Mouse (Mus musculus) kidney, embryonic 14.5 days (tissue): ENCODE data around the gene Hdac10. TPM values are rescaled to one million over a fixed set of nuclear protein-coding genes. Genes with fewer than 3 reads are reported as not detected.

Source experiments
- ATAC-seq: fragments of 200-750 bp; cut with Nextera tagmentation; 2 replicates; pipeline ENCODE4 v1.8.0; 2017; ENCODE audit warnings: moderate number of reproducible peaks, mild to moderate bottlenecking, moderate TSS enrichment, moderate library complexity; ENCODE audit not compliant: low FRiP score, low TSS enrichment
- H3K27ac ChIP-seq: fragments of 300-500 bp; sonication (generic); 2 replicates; pipeline ENCODE4 v1.5.1; 2014; ENCODE audit warnings: low read depth, mild to moderate bottlenecking, low read length, moderate library complexity, mixed read lengths
- H3K27me3 ChIP-seq: fragments of 300-500 bp; sonication (generic); 2 replicates; pipeline ENCODE4 v1.6.1; 2014; ENCODE audit warnings: mild to moderate bottlenecking, low read length; ENCODE audit not compliant: control insufficient read depth, insufficient read depth
- H3K36me3 ChIP-seq: fragments of 300-500 bp; sonication (generic); 2 replicates; pipeline ENCODE4 v1.6.1; 2014; ENCODE audit warnings: low read length, mixed read lengths; ENCODE audit not compliant: control insufficient read depth, insufficient read depth
- H3K4me1 ChIP-seq: fragments of 300-500 bp; sonication (generic); 2 replicates; pipeline ENCODE4 v1.6.1; 2014; ENCODE audit warnings: low read length, mixed read lengths; ENCODE audit not compliant: control insufficient read depth, insufficient read depth
- H3K4me2 ChIP-seq: fragments of 300-500 bp; sonication (generic); replicated peaks from 2 replicates; pipeline ENCODE4 v1.6.1; 2014; ENCODE audit warnings: low read depth, mild to moderate bottlenecking, low read length
- H3K4me3 ChIP-seq: fragments of 300-500 bp; sonication (generic); 2 replicates; pipeline ENCODE4 v1.5.1; 2014; ENCODE audit warnings: mild to moderate bottlenecking, low read length
- H3K9ac ChIP-seq: fragments of 300-500 bp; sonication (generic); 2 replicates; pipeline ENCODE4 v1.6.1; 2014; ENCODE audit warnings: low read depth, mild to moderate bottlenecking, low read length, moderate library complexity
- H3K9me3 ChIP-seq: fragments of 300-500 bp; sonication (generic); 2 replicates; pipeline ENCODE4 v1.6.1; 2016; ENCODE audit warnings: low read length; ENCODE audit not compliant: control insufficient read depth
- WGBS: fragments of 180-500 bp; shearing (Covaris S2); extraction: QIAGEN DNeasy Blood & Tissue Kit; methylation state at CpG from one replicate; pipeline ENCODE4 v1.1.7; 2014; 5-methylcytosine and 5-hydroxymethylcytosine counted together
- polyA plus RNA-seq: library from polyadenylated mRNA; unstranded; fragments of >200 nt; fragmentation: Nextera tagmentation; extraction: Ambion mirVana; gene quantifications from 2 replicates; pipeline ENCODE4 v1.2.1, GENCODE M21; 2014

The Hdac10 gene
- polyA plus RNA-seq, 1 experiment from 2014 or later, result 12.9 TPM

GRCm38 (mm10) chr15:89172276-89172935, 43.9 kb upstream of the Hdac10 start:
- Histone ChIP-seq H3K27ac (peak overlapping the region; percentile 30; the same call in 1 of the 2 replicates), H3K27me3 (no peaks in the 10 kb centered on the region), H3K9me3 (no peaks in the 10 kb centered on the region), H3K4me1 (peaks cover 70% of the 10 kb centered on the region), H3K4me2 (peak overlapping the region; percentile 100), H3K36me3 (peaks cover 27% of the 10 kb centered on the region), H3K9ac (peak overlapping the region; percentile 69; the same call in 1 of the 2 replicates), H3K4me3 (peak overlapping the region; percentile 53)
- ATAC-seq, result no peak
- 58% methylated on average over 17 of the region's 17 CpGs for WGBS

- Histone ChIP-seq H3K4me1 (peaks cover 62% of the 10 kb centered on the region), H3K9ac (no peak overlapping the region), H3K36me3 (peaks cover 36% of the 10 kb centered on the region), H3K4me3 (no peak overlapping the region), H3K9me3 (no peaks in the 10 kb centered on the region), H3K4me2 (no peak overlapping the region), H3K27me3 (no peaks in the 10 kb centered on the region), H3K27ac (no peak overlapping the region)
- 93% methylated on average over 5 of the region's 5 CpGs for WGBS
- ATAC-seq, result no peak
These were observed 43.1 kb upstream of the Hdac10 start for GRCm38 (mm10) chr15:89171526-89172051.

GRCm38 (mm10) chr15:89170102-89170501, 41.6 kb upstream of the Hdac10 start:
- Histone ChIP-seq H3K27me3 (no peaks in the 10 kb centered on the region), H3K4me1 (peaks cover 47% of the 10 kb centered on the region), H3K4me2 (no peak overlapping the region; the same call in 1 of the 2 replicates), H3K4me3 (no peak overlapping the region), H3K9me3 (no peaks in the 10 kb centered on the region), H3K27ac (peak overlapping the region; percentile 77), H3K36me3 (peaks cover 50% of the 10 kb centered on the region), H3K9ac (no peak overlapping the region)
- no peak for ATAC-seq
- 54% methylated on average over 3 of the region's 3 CpGs for WGBS

GRCm38 (mm10) chr15:89169431-89169830, 40.9 kb upstream of the Hdac10 start:
- H3K4me2 ChIP-seq, result peak overlapping the region; percentile 30
- peak overlapping the region; percentile 1; the same call in 1 of the 2 replicates for H3K4me3 ChIP-seq
- no peaks in the 10 kb centered on the region for H3K9me3 ChIP-seq
- WGBS, result 6% methylated on average over 10 of the region's 10 CpGs
- H3K36me3 ChIP-seq, result peaks cover 57% of the 10 kb centered on the region
- H3K4me1 ChIP-seq, result peaks cover 41% of the 10 kb centered on the region
- H3K27ac ChIP-seq, result peak overlapping the region; percentile 77
- 0 out of 2 replicates have a peak overlapping the region, but pooled peaks have one; percentile 28 for H3K9ac ChIP-seq
- H3K27me3 ChIP-seq, result no peaks in the 10 kb centered on the region
- peak; percentile 77 for ATAC-seq

DNA sequence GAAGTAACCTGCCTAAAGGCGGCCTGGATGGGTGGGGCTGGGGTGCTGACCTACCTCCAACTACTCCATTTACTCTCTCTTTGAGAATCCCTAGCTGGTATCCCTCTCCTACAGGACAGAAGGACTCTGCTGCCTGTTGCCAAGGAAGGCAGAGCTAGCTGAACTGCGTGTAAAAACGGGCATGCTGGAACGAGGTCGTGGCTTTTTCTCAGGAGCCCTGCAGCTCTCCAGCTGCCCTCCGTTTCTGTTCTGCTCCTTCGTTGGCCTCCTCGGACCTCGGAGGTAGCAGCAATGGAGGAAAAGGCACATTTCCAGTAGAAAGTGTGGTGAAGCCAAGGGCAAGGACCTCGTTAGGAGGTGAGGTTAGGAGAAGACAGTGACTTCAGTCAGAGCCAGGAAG, 40.4 kb upstream of the Hdac10 start:
- no peaks in the 10 kb centered on the region for H3K9me3 ChIP-seq
- no peak for ATAC-seq
- H3K36me3 ChIP-seq, result peaks cover 62% of the 10 kb centered on the region
- H3K4me1 ChIP-seq, result peaks cover 36% of the 10 kb centered on the region
- H3K9ac ChIP-seq, result 0 out of 2 replicates have a peak overlapping the region, but pooled peaks have one; percentile 28
- WGBS, result 60% methylated on average over 10 of the region's 10 CpGs
- H3K4me2 ChIP-seq, result peak overlapping the region; percentile 30
- H3K4me3 ChIP-seq, result no peak overlapping the region; the same call in 1 of the 2 replicates
- H3K27ac ChIP-seq, result peak overlapping the region; percentile 77; the same call in 1 of the 2 replicates
- no peaks in the 10 kb centered on the region for H3K27me3 ChIP-seq

GRCm38 (mm10) chr15:89165478-89165877, 37.0 kb upstream of the Hdac10 start:
- Histone ChIP-seq H3K4me2 (no peak overlapping the region), H3K27ac (no peak overlapping the region), H3K4me3 (no peak overlapping the region), H3K9me3 (no peaks in the 10 kb centered on the region), H3K27me3 (no peaks in the 10 kb centered on the region), H3K9ac (no peak overlapping the region), H3K36me3 (peaks cover 97% of the 10 kb centered on the region), H3K4me1 (peaks cover 18% of the 10 kb centered on the region)
- no peak for ATAC-seq
- WGBS, result 96% methylated on average over 12 of the region's 12 CpGs

GRCm38 (mm10) chr15:89161397-89161796, 32.9 kb upstream of the Hdac10 start:
- Histone ChIP-seq H3K36me3 (peaks cover 100% of the 10 kb centered on the region), H3K9me3 (no peaks in the 10 kb centered on the region), H3K27ac (no peak overlapping the region), H3K4me2 (no peak overlapping the region), H3K4me1 (no peaks in the 10 kb centered on the region), H3K27me3 (no peaks in the 10 kb centered on the region), H3K9ac (no peak overlapping the region), H3K4me3 (no peak overlapping the region)
- no peak for ATAC-seq
- WGBS, result 75% methylated on average over 9 of the region's 9 CpGs

GRCm38 (mm10) chr15:89158516-89158915, 30.0 kb upstream of the Hdac10 start:
- peaks cover 97% of the 10 kb centered on the region for H3K36me3 ChIP-seq
- H3K27me3 ChIP-seq, result no peaks in the 10 kb centered on the region
- no peak for ATAC-seq
- no peak overlapping the region for H3K4me2 ChIP-seq
- H3K4me3 ChIP-seq, result no peak overlapping the region
- no peaks in the 10 kb centered on the region for H3K4me1 ChIP-seq
- no peak overlapping the region for H3K9ac ChIP-seq
- no peak overlapping the region for H3K27ac ChIP-seq
- WGBS, result 95% methylated on average over 16 of the region's 16 CpGs
- H3K9me3 ChIP-seq, result no peaks in the 10 kb centered on the region

DNA sequence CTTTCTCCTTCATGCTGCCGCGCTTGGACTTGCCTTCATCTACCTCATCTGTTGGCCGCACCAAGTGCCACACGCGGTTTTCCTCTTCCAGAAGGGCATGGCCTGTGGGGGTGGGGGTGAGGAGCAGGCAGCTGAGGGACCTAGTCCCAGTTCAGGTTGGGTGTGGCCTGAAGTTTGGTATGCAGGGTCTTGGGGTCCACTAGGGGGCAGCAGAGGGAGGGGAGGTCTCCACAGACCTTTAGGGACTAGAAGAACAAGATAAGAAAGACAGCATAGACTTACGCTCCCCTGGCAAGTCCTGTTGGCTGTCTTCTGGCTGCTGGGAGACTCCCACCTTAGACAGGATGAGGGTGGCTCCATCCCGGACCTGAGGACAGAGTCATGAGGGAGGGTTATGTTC, 29.5 kb upstream of the Hdac10 start:
- ATAC-seq, result no peak
- H3K27ac ChIP-seq, result no peak overlapping the region
- peaks cover 92% of the 10 kb centered on the region for H3K36me3 ChIP-seq
- H3K27me3 ChIP-seq, result no peaks in the 10 kb centered on the region
- no peak overlapping the region for H3K4me2 ChIP-seq
- WGBS, result 68% methylated on average over 7 of the region's 7 CpGs
- H3K4me3 ChIP-seq, result no peak overlapping the region
- no peaks in the 10 kb centered on the region for H3K4me1 ChIP-seq
- no peak overlapping the region for H3K9ac ChIP-seq
- H3K9me3 ChIP-seq, result no peaks in the 10 kb centered on the region
